Mouse (Mus musculus): Measurements from ENCODE around the gene Cacna1d. TPM values are rescaled to one million over a fixed set of nuclear protein-coding genes. Genes with fewer than 3 reads are reported as not detected.

Cacna1d gene
- polyA plus RNA-seq, 1 experiment from 2014 or later, result 2.8 TPM

DNA sequence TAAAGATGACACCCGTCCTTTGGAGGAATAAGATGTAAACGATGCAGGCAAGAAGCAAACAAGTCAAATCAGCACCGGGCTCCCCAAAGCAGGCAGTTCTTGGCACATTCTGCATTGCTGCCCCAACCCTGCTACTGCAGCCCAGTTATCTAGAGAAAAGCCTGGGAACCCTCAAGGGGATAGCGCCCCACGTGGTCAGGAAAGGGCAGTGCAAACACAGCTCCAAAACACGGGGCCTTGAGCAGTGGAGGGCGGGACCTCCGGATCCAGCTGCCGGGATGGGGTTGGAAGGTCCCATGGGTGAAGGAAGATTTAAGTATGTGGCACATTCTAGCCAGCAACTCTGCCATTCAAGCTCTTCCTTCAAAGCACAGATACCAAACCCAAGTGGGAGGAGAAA, 361.9 kb downstream of the Cacna1d start:
- Histone ChIP-seq H3K27ac (replicated peaks) (no peak overlapping the region), H3K4me1 (no peaks in the 10 kb centered on the region), H3K27me3 (no peaks in the 10 kb centered on the region), H3K4me2 (replicated peaks) (no peak overlapping the region), H3K36me3 (no peaks in the 10 kb centered on the region), H3K9me3 (no peaks in the 10 kb centered on the region), H3K9ac (replicated peaks) (no peak overlapping the region), H3K4me3 (no peak overlapping the region)
- ATAC-seq (ENCODE audit: low FRiP score, low read depth), result no peak
- 32% methylated on average over 9 of the region's 9 CpGs for WGBS

- no peak for ATAC-seq (ENCODE audit: low FRiP score, low read depth)
- no peak overlapping the region for H3K9ac ChIP-seq (replicated peaks)
- 86% methylated on average over 20 of the region's 20 CpGs for WGBS
Observed at GRCm38 (mm10) chr14:30124951-30125690, 366.1 kb downstream of the Cacna1d start.

DNA sequence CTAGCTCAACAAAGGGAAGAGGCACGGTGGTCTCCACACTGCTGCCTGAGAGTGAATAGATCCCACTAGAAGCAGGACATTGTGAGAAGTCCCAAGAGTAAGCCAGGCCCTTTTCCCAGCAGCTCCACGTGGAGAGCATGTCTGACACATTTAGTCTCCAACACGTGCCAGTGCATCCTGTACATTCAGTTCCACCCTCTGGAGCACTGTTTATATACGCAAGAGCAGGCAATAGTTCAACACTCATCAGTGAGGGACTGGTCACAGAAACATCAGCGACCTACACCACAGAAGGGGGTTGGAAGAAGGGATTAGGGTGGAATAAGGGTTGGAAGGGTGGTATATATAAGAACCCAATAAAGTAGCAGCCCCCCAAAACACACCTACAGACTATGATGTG, 371.2 kb downstream of the Cacna1d start:
- Histone ChIP-seq H3K27ac (replicated peaks) (no peak overlapping the region), H3K4me2 (replicated peaks) (no peak overlapping the region), H3K27me3 (no peaks in the 10 kb centered on the region; the same call in 1 of the 2 replicates), H3K4me3 (no peak overlapping the region), H3K9ac (replicated peaks) (no peak overlapping the region), H3K36me3 (no peaks in the 10 kb centered on the region), H3K4me1 (no peaks in the 10 kb centered on the region), H3K9me3 (no peaks in the 10 kb centered on the region)
- 80% methylated on average over 5 of the region's 5 CpGs for WGBS
- no peak for ATAC-seq (ENCODE audit: low FRiP score, low read depth)

More at GRCm38 (mm10) chr14:30124951-30125690, 366.1 kb downstream of the Cacna1d start:
- Histone ChIP-seq H3K9me3 (no peaks in the 10 kb centered on the region), H3K4me1 (no peaks in the 10 kb centered on the region), H3K36me3 (no peaks in the 10 kb centered on the region), H3K27ac (replicated peaks) (no peak overlapping the region), H3K4me2 (replicated peaks) (no peak overlapping the region), H3K27me3 (no peaks in the 10 kb centered on the region; the same call in 1 of the 2 replicates), H3K4me3 (no peak overlapping the region)

DNA sequence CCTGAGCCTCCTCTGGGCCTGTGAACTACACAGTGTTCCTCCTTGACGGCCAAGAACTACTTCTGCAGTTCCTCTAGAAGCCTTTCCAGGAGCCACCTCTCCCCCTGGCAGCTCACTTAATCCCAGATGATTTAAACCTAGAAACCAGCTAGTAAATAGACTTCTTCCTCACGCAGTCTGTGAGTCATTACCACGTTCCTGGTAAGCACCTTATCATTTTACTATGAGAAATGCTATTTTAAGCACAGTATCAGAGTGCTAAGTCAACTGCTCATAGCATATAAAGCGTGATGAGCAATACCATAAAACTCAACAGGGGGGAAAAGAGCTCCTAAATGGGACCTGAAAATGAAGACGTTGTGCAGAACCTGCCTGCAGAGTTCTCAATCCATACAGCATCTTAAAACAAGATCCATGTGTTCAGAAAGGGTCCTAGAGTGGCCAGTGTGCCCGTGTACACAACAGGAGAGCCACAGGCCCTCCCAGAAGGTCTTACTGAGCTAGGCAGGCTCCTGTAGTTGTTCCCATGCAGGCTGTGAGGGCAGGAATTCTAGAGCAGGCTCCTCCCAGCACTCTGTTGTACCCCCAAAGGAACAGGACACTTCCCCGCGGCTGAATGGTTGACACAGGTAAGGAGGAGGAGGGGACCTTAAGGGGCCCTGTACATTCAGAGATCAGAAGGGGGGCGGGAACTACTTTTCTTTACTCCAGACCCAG, 377.7 kb downstream of the Cacna1d start:
- H3K4me1 ChIP-seq, result 0 out of 2 replicates have a peak, but pooled peaks cover 4% of the 10 kb centered on the region
- no peak for ATAC-seq (ENCODE audit: low FRiP score, low read depth)
- H3K9ac ChIP-seq (replicated peaks), result no peak overlapping the region
- no peak overlapping the region for H3K4me2 ChIP-seq (replicated peaks)
- H3K4me3 ChIP-seq, result no peak overlapping the region
- 73% methylated on average over 9 of the region's 9 CpGs for WGBS
- no peak overlapping the region for H3K27ac ChIP-seq (replicated peaks)
- H3K27me3 ChIP-seq, result no peaks in the 10 kb centered on the region
- no peaks in the 10 kb centered on the region for H3K36me3 ChIP-seq
- H3K9me3 ChIP-seq, result no peaks in the 10 kb centered on the region

GRCm38 (mm10) chr14:30109079-30109478, 382.2 kb downstream of the Cacna1d start:
- 37% methylated on average over 2 of the region's 2 CpGs for WGBS
- no peak for ATAC-seq (ENCODE audit: low FRiP score, low read depth)
- no peak overlapping the region for H3K27ac ChIP-seq (replicated peaks)
- no peaks in the 10 kb centered on the region for H3K27me3 ChIP-seq
- H3K4me2 ChIP-seq (replicated peaks), result no peak overlapping the region
- H3K36me3 ChIP-seq, result no peaks in the 10 kb centered on the region
- no peak overlapping the region for H3K9ac ChIP-seq (replicated peaks)
- H3K4me1 ChIP-seq, result no peaks in the 10 kb centered on the region
- no peaks in the 10 kb centered on the region for H3K9me3 ChIP-seq
- H3K4me3 ChIP-seq, result no peak overlapping the region

DNA sequence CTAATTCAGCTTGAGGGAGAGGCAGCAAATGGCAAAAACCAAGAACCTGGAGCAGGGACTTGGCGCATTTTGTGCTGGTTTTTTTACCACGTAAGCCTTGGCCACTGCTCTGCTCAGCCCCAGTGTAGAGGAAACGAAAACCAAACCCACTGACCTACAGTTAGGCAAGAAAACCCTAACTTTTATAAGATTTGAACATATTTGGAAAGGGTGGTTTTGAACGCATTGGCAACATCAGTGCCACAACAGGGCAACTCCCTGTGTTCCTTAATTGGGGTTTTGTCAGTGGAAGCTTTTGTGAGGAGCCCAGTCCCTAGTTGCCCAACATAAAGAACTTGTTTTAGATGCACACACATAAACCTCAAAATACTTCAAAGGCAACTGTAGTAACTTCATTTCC, 384.7 kb downstream of the Cacna1d start:
- H3K4me3 ChIP-seq, result no peak overlapping the region
- H3K4me2 ChIP-seq (replicated peaks), result no peak overlapping the region
- no peaks in the 10 kb centered on the region for H3K9me3 ChIP-seq
- no peak overlapping the region for H3K27ac ChIP-seq (replicated peaks)
- no peaks in the 10 kb centered on the region for H3K27me3 ChIP-seq
- no peaks in the 10 kb centered on the region for H3K4me1 ChIP-seq
- WGBS, result 95% methylated on average over 4 of the region's 4 CpGs
- no peak overlapping the region for H3K9ac ChIP-seq (replicated peaks)
- no peaks in the 10 kb centered on the region for H3K36me3 ChIP-seq
- no peak for ATAC-seq (ENCODE audit: low FRiP score, low read depth)

DNA sequence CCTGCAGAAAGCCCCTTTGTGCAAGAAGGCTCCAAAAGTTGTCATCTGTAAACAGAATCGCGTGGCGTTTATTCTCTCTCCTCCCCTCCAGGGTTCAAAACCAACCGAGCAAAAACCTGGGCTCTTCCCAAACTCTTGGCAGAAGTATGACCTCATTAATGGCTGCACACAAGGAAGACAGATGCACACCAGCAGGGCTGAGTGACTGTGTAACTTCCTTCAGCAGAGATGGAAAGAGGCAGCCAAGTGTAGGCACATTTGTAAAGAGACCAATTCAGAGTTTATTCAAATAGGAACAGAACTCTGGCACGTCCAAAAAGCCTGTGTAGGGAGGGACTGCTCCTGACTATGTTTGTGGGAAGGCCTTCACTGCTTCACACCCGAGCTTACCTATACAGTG, 385.7 kb downstream of the Cacna1d start:
- no peak overlapping the region for H3K9ac ChIP-seq (replicated peaks)
- H3K4me1 ChIP-seq, result no peaks in the 10 kb centered on the region
- no peak for ATAC-seq (ENCODE audit: low FRiP score, low read depth)
- no peak overlapping the region for H3K27ac ChIP-seq (replicated peaks)
- H3K27me3 ChIP-seq, result no peaks in the 10 kb centered on the region
- WGBS, result 77% methylated on average over 6 of the region's 6 CpGs
- H3K4me3 ChIP-seq, result no peak overlapping the region
- no peaks in the 10 kb centered on the region for H3K9me3 ChIP-seq
- no peak overlapping the region for H3K4me2 ChIP-seq (replicated peaks)
- no peaks in the 10 kb centered on the region for H3K36me3 ChIP-seq

- Histone ChIP-seq H3K27ac (replicated peaks) (no peak overlapping the region), H3K27me3 (no peaks in the 10 kb centered on the region), H3K4me1 (no peaks in the 10 kb centered on the region), H3K4me2 (replicated peaks) (no peak overlapping the region), H3K9ac (replicated peaks) (no peak overlapping the region), H3K36me3 (no peaks in the 10 kb centered on the region), H3K9me3 (no peaks in the 10 kb centered on the region), H3K4me3 (no peak overlapping the region)
- no peak for ATAC-seq (ENCODE audit: low FRiP score, low read depth)
- 69% methylated on average over 8 of the region's 8 CpGs for WGBS
Observed at GRCm38 (mm10) chr14:30103946-30104536, 387.2 kb downstream of the Cacna1d start.

DNA sequence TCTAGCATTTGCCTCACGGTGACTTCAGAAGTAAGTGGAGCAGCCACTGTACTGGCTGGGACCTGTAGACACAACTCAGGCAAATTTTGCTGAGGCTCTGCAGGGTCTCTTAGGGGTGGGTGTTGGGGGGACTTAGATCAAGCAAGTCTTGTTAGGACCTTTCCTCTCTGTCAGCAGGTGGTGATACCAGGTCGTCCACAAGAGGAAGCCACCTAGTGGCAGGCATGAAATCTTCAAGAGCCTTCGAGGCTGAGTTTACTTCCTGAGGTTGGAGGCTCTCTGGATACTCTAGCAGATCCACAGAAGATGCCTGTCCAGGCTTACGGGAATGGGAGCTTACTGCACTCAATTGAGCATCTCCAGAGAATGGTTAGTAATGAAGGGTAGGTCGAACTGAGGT, 394.0 kb downstream of the Cacna1d start:
- no peak overlapping the region for H3K4me3 ChIP-seq
- no peaks in the 10 kb centered on the region for H3K27me3 ChIP-seq
- WGBS, result 60% methylated on average over 5 of the region's 5 CpGs
- no peaks in the 10 kb centered on the region for H3K4me1 ChIP-seq
- H3K27ac ChIP-seq (replicated peaks), result no peak overlapping the region
- no peaks in the 10 kb centered on the region for H3K36me3 ChIP-seq
- H3K4me2 ChIP-seq (replicated peaks), result no peak overlapping the region
- no peaks in the 10 kb centered on the region for H3K9me3 ChIP-seq
- no peak overlapping the region for H3K9ac ChIP-seq (replicated peaks)
- ATAC-seq (ENCODE audit: low FRiP score, low read depth), result no peak

GRCm38 (mm10) chr14:30092426-30092825, 398.8 kb downstream of the Cacna1d start:
- no peak overlapping the region for H3K9ac ChIP-seq (replicated peaks)
- H3K9me3 ChIP-seq, result no peaks in the 10 kb centered on the region
- H3K4me2 ChIP-seq (replicated peaks), result no peak overlapping the region
- no peak overlapping the region for H3K27ac ChIP-seq (replicated peaks)
- H3K4me3 ChIP-seq, result no peak overlapping the region
- H3K4me1 ChIP-seq, result no peaks in the 10 kb centered on the region
- H3K36me3 ChIP-seq, result no peaks in the 10 kb centered on the region
- WGBS, result 83% methylated on average over 4 of the region's 4 CpGs
- H3K27me3 ChIP-seq, result no peaks in the 10 kb centered on the region
- ATAC-seq (ENCODE audit: low FRiP score, low read depth), result no peak

DNA sequence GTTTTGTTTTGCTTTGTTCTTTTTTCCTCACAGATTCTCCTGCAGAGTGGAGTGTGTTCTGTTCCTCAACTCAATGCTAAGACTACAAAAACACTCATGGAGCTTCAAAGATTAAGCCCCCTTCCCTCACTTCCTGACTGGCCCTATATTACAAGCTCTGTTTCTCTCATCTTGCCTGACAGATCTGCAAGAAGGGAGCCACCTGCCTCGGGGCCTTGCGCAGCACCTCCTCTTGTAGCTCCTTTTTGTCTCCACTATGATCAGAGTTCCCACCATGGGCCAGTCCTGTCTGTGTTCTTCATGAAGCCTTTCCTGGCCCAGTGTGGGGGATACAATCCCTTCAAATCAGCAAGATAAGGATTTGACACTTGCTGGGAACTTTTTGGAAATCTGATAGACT, 399.2 kb downstream of the Cacna1d start:
- Histone ChIP-seq H3K36me3 (no peaks in the 10 kb centered on the region), H3K27ac (replicated peaks) (no peak overlapping the region), H3K9me3 (no peaks in the 10 kb centered on the region), H3K27me3 (no peaks in the 10 kb centered on the region), H3K4me1 (no peaks in the 10 kb centered on the region), H3K9ac (replicated peaks) (no peak overlapping the region), H3K4me3 (no peak overlapping the region), H3K4me2 (replicated peaks) (no peak overlapping the region)
- ATAC-seq (ENCODE audit: low FRiP score, low read depth), result no peak
- 73% methylated on average over 2 of the region's 2 CpGs for WGBS

GRCm38 (mm10) chr14:30079729-30080128, 411.5 kb downstream of the Cacna1d start:
- no peaks in the 10 kb centered on the region; the same call in 1 of the 2 replicates for H3K27me3 ChIP-seq
- 78% methylated on average over 4 of the region's 4 CpGs for WGBS

More at GRCm38 (mm10) chr14:30079729-30080128, 411.5 kb downstream of the Cacna1d start:
- Histone ChIP-seq H3K9ac (replicated peaks) (no peak overlapping the region), H3K36me3 (no peaks in the 10 kb centered on the region), H3K9me3 (no peaks in the 10 kb centered on the region), H3K27ac (replicated peaks) (no peak overlapping the region), H3K4me2 (replicated peaks) (no peak overlapping the region), H3K4me3 (no peak overlapping the region), H3K4me1 (no peaks in the 10 kb centered on the region)
- no peak for ATAC-seq (ENCODE audit: low FRiP score, low read depth)
